8 mouse cellular contexts compared by ENCODE assay signal in genomic region chr9:90113151-90113550, GRCm38 (mm10). TPM values are rescaled to one million over a fixed set of nuclear protein-coding genes. Genes with fewer than 3 reads are reported as not detected.
DNase-seq lines count a peak whose midpoint lies in the region; ATAC-seq and TF ChIP-seq lines count a peak whose summit lies in the region.

No protein-coding gene starts in this region.

- H3K9me3 ChIP-seq in CH12.LX (replicated peaks; ENCODE audit: low read length) = no peaks in the 10 kb centered on the region
- H3K9me3 ChIP-seq in forebrain, embryonic 15.5 days = no peaks in the 10 kb centered on the region
- H3K9me3 ChIP-seq in liver, embryonic 14.5 days (ENCODE audit: control insufficient read depth, low read length) = no peaks in the 10 kb centered on the region
- no peaks in the 10 kb centered on the region for H3K9me3 ChIP-seq in stomach, embryonic 16.5 days (replicated peaks; ENCODE audit: control insufficient read depth, low read length)

- DNase-seq in heart, adult 11 months = peak; percentile 87
- no peak for DNase-seq in heart, postnatal 25 days (ENCODE audit: low spot score)
- no peak for DNase-seq in CH12.LX (ENCODE audit: extremely low read depth)
- peak in 1 of 3 experiments; percentile 31 for DNase-seq in liver, embryonic 14.5 days (ENCODE audit: low read depth in 3 of 3, low spot score in 3 of 3)
- DNase-seq in cerebellum, adult 9-10 months = no peak
- no peak for DNase-seq in right cerebral cortex, adult 2 months (ENCODE audit: low spot score in 2 of 2)

- dilution Hi-C loops in CH12.LX (cut with MboI; ENCODE audit: extremely low pct_ligation_motif_present, extremely low pct_unique_long_range_greater_than_20kb, low sequenced_read_pairs) = no loop called here

- TF ChIP-seq RAD21 in CH12.LX (IDR thresholded peaks at IDR 0.05; ENCODE audit: low read depth, low read length) = no peak

- peak overlapping the region; percentile 86 to 99 (median 89) for H3K4me3 ChIP-seq in CH12.LX (replicated peaks in 1 of 3; ENCODE audit: low read depth in 2 of 3, low read length in 2 of 3, poor library complexity in 1 of 3)
- peak overlapping the region; percentile 63 for H3K4me3 ChIP-seq in forebrain, embryonic 15.5 days
- H3K4me3 ChIP-seq in liver, embryonic 14.5 days (ENCODE audit: insufficient read depth in 1 of 2, low read depth in 2 of 2, low read length in 2 of 2) = peak overlapping the region; percentile 75 to 88
- peak overlapping the region; percentile 98 for H3K4me3 ChIP-seq in stomach, embryonic 16.5 days (replicated peaks; ENCODE audit: low read length)

- H3K79me2 ChIP-seq in CH12.LX (replicated peaks; ENCODE audit: control insufficient read depth, extremely low read depth, insufficient read depth, poor library complexity, severe bottlenecking) = peaks cover 54% of the 10 kb centered on the region

- peak overlapping the region; percentile 96 for H3K4me2 ChIP-seq in CH12.LX (ENCODE audit: insufficient read depth, low read depth, poor library complexity, severe bottlenecking)
- peak overlapping the region; percentile 64 for H3K4me2 ChIP-seq in forebrain, embryonic 15.5 days (replicated peaks)
- H3K4me2 ChIP-seq in liver, embryonic 14.5 days (ENCODE audit: low read depth) = peak overlapping the region; percentile 96
- H3K4me2 ChIP-seq in stomach, embryonic 16.5 days (ENCODE audit: low read depth, low read length) = peak overlapping the region; percentile 58

- intact Hi-C loops in heart, postnatal 25 days (cut with DNase I) = loop anchor here (2.0 kb wide), 1 partner anchor 14 kb away; no protein-coding TSS in a partner anchor

- WGBS in forebrain, embryonic 15.5 days = 2% methylated on average over 13 of the region's 13 CpGs
- under 1% methylated on average over 13 of the region's 13 CpGs for WGBS in liver, embryonic 14.5 days (ENCODE audit: insufficient replicate concordance)
- 2% methylated on average over 13 of the region's 13 CpGs for WGBS in stomach, embryonic 16.5 days

- in situ Hi-C loops in CH12.LX (cut with MboI; ENCODE audit: low pct_ligation_motif_present, low pct_unique_long_range_greater_than_20kb, low sequenced_read_pairs) = loop anchor here (5.0 kb wide), 1 partner anchor 84 kb away; no protein-coding TSS in a partner anchor

- H3K27me3 ChIP-seq in CH12.LX (replicated peaks) = no peaks in the 10 kb centered on the region
- H3K27me3 ChIP-seq in forebrain, embryonic 15.5 days = no peaks in the 10 kb centered on the region
- no peaks in the 10 kb centered on the region for H3K27me3 ChIP-seq in liver, embryonic 14.5 days (ENCODE audit: control insufficient read depth, insufficient read depth, low read length)
- H3K27me3 ChIP-seq in stomach, embryonic 16.5 days (ENCODE audit: control insufficient read depth, insufficient read depth, low read length) = no peaks in the 10 kb centered on the region; the same call in 1 of the 2 replicates

- peak overlapping the region; percentile 80 for H3K9ac ChIP-seq in CH12.LX (ENCODE audit: insufficient read depth, low read depth)
- H3K9ac ChIP-seq in forebrain, embryonic 15.5 days (replicated peaks) = peak overlapping the region; percentile 70
- H3K9ac ChIP-seq in liver, embryonic 14.5 days (replicated peaks) = peak overlapping the region; percentile 97
- H3K9ac ChIP-seq in stomach, embryonic 16.5 days (ENCODE audit: low read length) = peak overlapping the region; percentile 97

- TF ChIP-seq CTCF in CH12.LX (conservative IDR thresholded peaks at IDR 0.05 in 1 of 2, IDR thresholded peaks at IDR 0.05 in 1 of 2; ENCODE audit: low read depth in 2 of 2, low read length in 2 of 2) = no peak
- no peak for TF ChIP-seq CTCF in liver, embryonic 14.5 days (IDR thresholded peaks at IDR 0.05; ENCODE audit: low read depth)

- peaks cover 4 to 38% of the 10 kb centered on the region in 2 experiments for H3K4me1 ChIP-seq in CH12.LX (ENCODE audit: control insufficient read depth in 1 of 2, insufficient read depth in 2 of 2)
- peaks cover 41% of the 10 kb centered on the region for H3K4me1 ChIP-seq in forebrain, embryonic 15.5 days
- peaks cover 14 to 24% of the 10 kb centered on the region in 2 experiments for H3K4me1 ChIP-seq in liver, embryonic 14.5 days (replicated peaks; ENCODE audit: control insufficient read depth in 2 of 2, insufficient read depth in 2 of 2, low read length in 1 of 2)
- peaks cover 20% of the 10 kb centered on the region for H3K4me1 ChIP-seq in stomach, embryonic 16.5 days (ENCODE audit: control insufficient read depth, insufficient read depth, low read length)

- peaks cover 8 to 16% of the 10 kb centered on the region in 2 experiments for H3K36me3 ChIP-seq in CH12.LX (replicated peaks in 1 of 2; ENCODE audit: control insufficient read depth in 1 of 2, insufficient read depth in 1 of 2, low read length in 1 of 2)
- H3K36me3 ChIP-seq in forebrain, embryonic 15.5 days = peaks cover 11% of the 10 kb centered on the region; the same call in 1 of the 2 replicates
- H3K36me3 ChIP-seq in liver, embryonic 14.5 days (replicated peaks; ENCODE audit: control insufficient read depth, insufficient read depth, low read depth) = peaks cover 11% of the 10 kb centered on the region
- peaks cover 6% of the 10 kb centered on the region; the same call in 1 of the 2 replicates for H3K36me3 ChIP-seq in stomach, embryonic 16.5 days (ENCODE audit: control insufficient read depth, insufficient read depth, low read length)

- 0 out of 2 replicates have a peak overlapping the region, but pooled peaks have one; percentile 11 for H3K27ac ChIP-seq in CH12.LX (ENCODE audit: insufficient read depth, low read depth)
- H3K27ac ChIP-seq in forebrain, embryonic 15.5 days (replicated peaks) = peak overlapping the region; percentile 97
- H3K27ac ChIP-seq in liver, embryonic 14.5 days = peak overlapping the region; percentile 95
- peak overlapping the region; percentile 99 for H3K27ac ChIP-seq in stomach, embryonic 16.5 days (ENCODE audit: low read length)

- TF ChIP-seq EP300 in CH12.LX (IDR thresholded peaks at IDR 0.05; ENCODE audit: low read length) = no peak
- TF ChIP-seq EP300 in liver, embryonic 14.5 days (IDR thresholded peaks at IDR 0.05; ENCODE audit: low read depth) = no peak

- no peak for ATAC-seq in forebrain, embryonic 15.5 days (replicated peaks)
- no peak for ATAC-seq in liver, embryonic 14.5 days (ENCODE audit: insufficient read depth)
- no peak for ATAC-seq in stomach, embryonic 16.5 days (ENCODE audit: insufficient read depth, low FRiP score)

- no peak for TF ChIP-seq POLR2A in CH12.LX (IDR thresholded peaks at IDR 0.05; ENCODE audit: low read depth, low read length)

TF ChIP-seq in CH12.LX, 34 proteins besides CTCF, POLR2A, EP300 and RAD21:
- TF ChIP-seq MAFK (IDR thresholded peaks at IDR 0.05; ENCODE audit: insufficient replicate concordance, low read length) (no peak), CHD1 (IDR thresholded peaks at IDR 0.05; ENCODE audit: low read depth, low read length) (0 out of 2 replicates have a peak, but pooled peaks have one; percentile 43)

RNA-seq across cellular contexts. Expression of gene Morf4l1, which starts 1.4 kb away (rescaled TPM):
- total RNA-seq in heart, postnatal 25 days (2021) = 100 to 1,000 TPM; 238 to 261 TPM
- total RNA-seq in CH12.LX (2012; rRNA removed) (127 and 139 TPM in 2 replicates), CH12.LX (2014; rRNA removed) (219 and 225 TPM in 2 replicates)
- polyA plus RNA-seq in CH12.LX (2012; ENCODE audit: insufficient read length, low read depth) = 233 and 294 TPM in 2 replicates
- 477 and 483 TPM in 2 replicates for polyA plus RNA-seq in forebrain, embryonic 15.5 days (2015; fragmentation: Nextera tagmentation; extraction: Ambion mirVana)
- 91.7 and 128 TPM in 2 replicates for polyA plus RNA-seq in liver, embryonic 14.5 days (2012; rRNA removed)
- 96.7 and 104 TPM in 2 replicates for polyA plus RNA-seq in liver, embryonic 14.5 days (2014; fragmentation: Nextera tagmentation; extraction: Ambion mirVana)
- polyA plus RNA-seq in stomach, embryonic 16.5 days (2015; fragmentation: Nextera tagmentation; extraction: Ambion mirVana) = 383 and 405 TPM in 2 replicates

RNA-seq across cellular contexts. Expression of gene Adamts7, which starts 49.7 kb away (rescaled TPM):
- 10 to 100 TPM; 17.9 to 20.9 TPM for total RNA-seq in heart, postnatal 25 days (2021)
- total RNA-seq in CH12.LX (2012; rRNA removed) (9.2 and 13.8 TPM in 2 replicates), CH12.LX (2014; rRNA removed) (4.7 and 5.4 TPM in 2 replicates)
- polyA plus RNA-seq in CH12.LX (2012; ENCODE audit: insufficient read length, low read depth) = 15.3 and 15.7 TPM in 2 replicates
- 12.4 and 15.8 TPM in 2 replicates for polyA plus RNA-seq in forebrain, embryonic 15.5 days (2015; fragmentation: Nextera tagmentation; extraction: Ambion mirVana)
- polyA plus RNA-seq in liver, embryonic 14.5 days (2012; rRNA removed) = 0.64 and 0.91 TPM in 2 replicates
- 0.40 and 0.47 TPM in 2 replicates for polyA plus RNA-seq in liver, embryonic 14.5 days (2014; fragmentation: Nextera tagmentation; extraction: Ambion mirVana)
- polyA plus RNA-seq in stomach, embryonic 16.5 days (2015; fragmentation: Nextera tagmentation; extraction: Ambion mirVana) = 15.2 and 17.3 TPM in 2 replicates

RNA-seq across cellular contexts. Expression of gene Ctsh, which starts 59.2 kb away (rescaled TPM):
- 10 to 100 TPM; 53.8 to 57.4 TPM for total RNA-seq in heart, postnatal 25 days (2021)
- total RNA-seq in CH12.LX (2012; rRNA removed) (133 and 168 TPM in 2 replicates), CH12.LX (2014; rRNA removed) (244 and 256 TPM in 2 replicates)
- 267 and 316 TPM in 2 replicates for polyA plus RNA-seq in CH12.LX (2012; ENCODE audit: insufficient read length, low read depth)
- 16.1 and 21.9 TPM in 2 replicates for polyA plus RNA-seq in forebrain, embryonic 15.5 days (2015; fragmentation: Nextera tagmentation; extraction: Ambion mirVana)
- polyA plus RNA-seq in liver, embryonic 14.5 days (2012; rRNA removed) = 31.0 and 34.7 TPM in 2 replicates
- 87.0 and 87.6 TPM in 2 replicates for polyA plus RNA-seq in liver, embryonic 14.5 days (2014; fragmentation: Nextera tagmentation; extraction: Ambion mirVana)
- 100 and 121 TPM in 2 replicates for polyA plus RNA-seq in stomach, embryonic 16.5 days (2015; fragmentation: Nextera tagmentation; extraction: Ambion mirVana)

Comparison
In these comparisons a context has a peak if more than half of its experiments do, and no peak if none do; other contexts are left out.
1. H3K27ac ChIP-seq: peak in every context shown above with its lines; median percentile 99 in stomach, embryonic 16.5 days; 97 in forebrain, embryonic 15.5 days; 95 in liver, embryonic 14.5 days; 11 in CH12.LX.